Comparison of ENCODE assay signal across 8 mouse cellular contexts in genomic region chr9:44604779-44605615, GRCm38 (mm10). TPM values are rescaled to one million over a fixed set of nuclear protein-coding genes. Genes with fewer than 3 reads are reported as not detected.
DNase-seq lines count a peak whose midpoint lies in the region; ATAC-seq lines count a peak whose summit lies in the region.

Gene Ddx6, plus strand, starts transcription at chr9:44604892.

- under 1% methylated on average over 67 of the region's 80 CpGs for WGBS in forebrain, embryonic 10.5 days
- under 1% methylated on average over 62 of the region's 80 CpGs for WGBS in heart, embryonic 14.5 days
- WGBS in liver, embryonic 13.5 days (ENCODE audit: insufficient replicate concordance) = under 1% methylated on average over 70 of the region's 80 CpGs
- under 1% methylated on average over 70 of the region's 80 CpGs for WGBS in stomach, embryonic 16.5 days

- H3K4me2 ChIP-seq in heart, embryonic 14.5 days (ENCODE audit: low read length) = peak within 1 kb of the TSS; percentile 75
- H3K4me2 ChIP-seq in liver, embryonic 13.5 days = peak within 1 kb of the TSS; percentile 84
- peak within 1 kb of the TSS; percentile 83 for H3K4me2 ChIP-seq in stomach, embryonic 16.5 days (ENCODE audit: low read depth, low read length)

- H3K27me3 ChIP-seq in forebrain, embryonic 10.5 days (ENCODE audit: poor library complexity, severe bottlenecking) = no peaks in the 10 kb centered on the region
- no peaks in the 10 kb centered on the region for H3K27me3 ChIP-seq in heart, embryonic 14.5 days (ENCODE audit: control insufficient read depth, insufficient read depth, low read length)
- no peaks in the 10 kb centered on the region for H3K27me3 ChIP-seq in liver, embryonic 13.5 days
- no peaks in the 10 kb centered on the region for H3K27me3 ChIP-seq in stomach, embryonic 16.5 days (ENCODE audit: control insufficient read depth, insufficient read depth, low read length)

- peak; percentile 63 for DNase-seq in c-Kit-negative CD71-positive TER-119-positive erythroid progenitor cells, embryonic 14.5 days (ENCODE audit: low read depth, low spot score)
- DNase-seq in forebrain, embryonic 10.5 days (ENCODE audit: extremely low spot score, low spot score) = peak; percentile 79
- DNase-seq in kidney, postnatal 14 days = peak; percentile 84
- DNase-seq in liver, embryonic 13.5 days = peak; percentile 50
- peak; percentile 59 to 70 for DNase-seq in natural killer cell, adult 2 months (ENCODE audit: low spot score in 2 of 2)

- H3K27ac ChIP-seq in forebrain, embryonic 10.5 days = peak within 1 kb of the TSS; percentile 100
- peak within 1 kb of the TSS; percentile 96 to 99 for H3K27ac ChIP-seq in heart, embryonic 14.5 days (replicated peaks in 1 of 2; ENCODE audit: control insufficient read depth in 1 of 2, insufficient read depth in 1 of 2, low read depth in 2 of 2, low read length in 2 of 2)
- H3K27ac ChIP-seq in liver, embryonic 13.5 days = peak within 1 kb of the TSS; percentile 97
- H3K27ac ChIP-seq in stomach, embryonic 16.5 days (ENCODE audit: low read length) = peak within 1 kb of the TSS; percentile 98

- H3K9me3 ChIP-seq in forebrain, embryonic 10.5 days = no peaks in the 10 kb centered on the region
- no peaks in the 10 kb centered on the region for H3K9me3 ChIP-seq in heart, embryonic 14.5 days (ENCODE audit: control insufficient read depth, low read length)
- H3K9me3 ChIP-seq in liver, embryonic 13.5 days (replicated peaks) = no peaks in the 10 kb centered on the region
- H3K9me3 ChIP-seq in stomach, embryonic 16.5 days (replicated peaks; ENCODE audit: control insufficient read depth, low read length) = no peaks in the 10 kb centered on the region

- peaks cover 44% of the 10 kb centered on the region for H3K4me1 ChIP-seq in forebrain, embryonic 10.5 days
- peaks cover 4 to 26% of the 10 kb centered on the region in 2 experiments; a peak in 3 of 4 replicates for H3K4me1 ChIP-seq in heart, embryonic 14.5 days (ENCODE audit: control insufficient read depth in 2 of 2, insufficient read depth in 2 of 2, low read length in 2 of 2)
- H3K4me1 ChIP-seq in liver, embryonic 13.5 days (replicated peaks) = peaks cover 37% of the 10 kb centered on the region
- peaks cover 20% of the 10 kb centered on the region for H3K4me1 ChIP-seq in stomach, embryonic 16.5 days (ENCODE audit: control insufficient read depth, insufficient read depth, low read length)

- H3K9ac ChIP-seq in heart, embryonic 14.5 days (ENCODE audit: low read length) = peak within 1 kb of the TSS; percentile 100
- H3K9ac ChIP-seq in liver, embryonic 13.5 days = peak within 1 kb of the TSS; percentile 100
- H3K9ac ChIP-seq in stomach, embryonic 16.5 days (ENCODE audit: low read length) = peak within 1 kb of the TSS; percentile 100

- peak; percentile 62 for ATAC-seq in CD4-positive, CD25-positive, alpha-beta regulatory T cell, adult 4 months
- peak; percentile 59 for ATAC-seq in heart, embryonic 14.5 days (ENCODE audit: insufficient number of reproducible peaks, insufficient read depth, low FRiP score, low read depth)
- ATAC-seq in liver, embryonic 13.5 days (ENCODE audit: low read depth) = peak; percentile 73
- peak; percentile 78 for ATAC-seq in stomach, embryonic 16.5 days (ENCODE audit: insufficient read depth, low FRiP score)

- H3K4me3 ChIP-seq in forebrain, embryonic 10.5 days = peak within 1 kb of the TSS; percentile 99
- peak within 1 kb of the TSS; percentile 88 to 99 for H3K4me3 ChIP-seq in heart, embryonic 14.5 days (ENCODE audit: control insufficient read depth in 1 of 2, insufficient read depth in 1 of 2, low read depth in 1 of 2, low read length in 2 of 2)
- H3K4me3 ChIP-seq in liver, embryonic 13.5 days (replicated peaks) = peak within 1 kb of the TSS; percentile 99
- H3K4me3 ChIP-seq in stomach, embryonic 16.5 days (replicated peaks; ENCODE audit: low read length) = peak within 1 kb of the TSS; percentile 99

- H3K36me3 ChIP-seq in forebrain, embryonic 10.5 days (replicated peaks) = peaks cover 34% of the 10 kb centered on the region
- peaks cover 32% of the 10 kb centered on the region for H3K36me3 ChIP-seq in heart, embryonic 14.5 days (ENCODE audit: control insufficient read depth, insufficient read depth, low read length)
- H3K36me3 ChIP-seq in liver, embryonic 13.5 days = peaks cover 31% of the 10 kb centered on the region
- peaks cover 8% of the 10 kb centered on the region for H3K36me3 ChIP-seq in stomach, embryonic 16.5 days (ENCODE audit: control insufficient read depth, insufficient read depth, low read length)

RNA-seq across cellular contexts. Expression of gene Ddx6, which starts in this region (rescaled TPM):
- polyA plus RNA-seq in CD4-positive, CD25-positive, alpha-beta regulatory T cell, adult 4 months (2017; shearing (Covaris generic)) = 10 to 100 TPM; 68.5 to 94.4 TPM
- polyA plus RNA-seq in forebrain, embryonic 10.5 days (2016; fragmentation: Nextera tagmentation; extraction: Ambion mirVana) = 20.3 and 21.0 TPM in 2 replicates
- polyA plus RNA-seq in heart, embryonic 14.5 days (2014; fragmentation: Nextera tagmentation; extraction: Ambion mirVana) = 12.9 and 14.9 TPM in 2 replicates
- 7.2 and 8.2 TPM in 2 replicates for polyA plus RNA-seq in liver, embryonic 13.5 days (2015; fragmentation: Nextera tagmentation; extraction: Ambion mirVana)
- polyA plus RNA-seq in stomach, embryonic 16.5 days (2015; fragmentation: Nextera tagmentation; extraction: Ambion mirVana) = 10.6 and 11.5 TPM in 2 replicates

Comparison
In these comparisons a context has a peak if more than half of its experiments do, and no peak if none do; other contexts are left out.
1. Peak in every context shown above with its lines: DNase-seq, ATAC-seq, H3K4me3 ChIP-seq and H3K27ac ChIP-seq.